Mouse (Mus musculus) gastrocnemius, postnatal 36 days (tissue): ENCODE results near the gene Cyp3a44. TPM values are rescaled to one million over a fixed set of nuclear protein-coding genes. Genes with fewer than 3 reads are reported as not detected.
"Not testable (repeated sequence)": the region's sequence is repeated elsewhere in the genome, so short reads cannot be mapped to it uniquely, and the experiment has no call there.

Source experiments
- DNase-seq, 2 experiments: peaks; one replicate each; pipeline ENCODE4 v3.0.0; 2022
- intact Hi-C: fragments of 180-260 bp; cut with DNase I; formaldehyde crosslinking; loops from one replicate; pipeline ENCODE4 v1.15.1; 2025
- long read RNA-seq, 2 experiments: library from polyadenylated mRNA; stranded (forward); transcript quantifications; one replicate each; pipeline ENCODE4 v2.0.0; 2021
- total RNA-seq, 2 experiments: library from RNA; stranded (reverse); gene quantifications; 2 replicates each; pipeline ENCODE4 v1.2.3; 2021

Gene Cyp3a44
- not detected for total RNA-seq
- long read RNA-seq, experiment 1: 0 reads
- long read RNA-seq, experiment 2: 0 reads

DNA sequence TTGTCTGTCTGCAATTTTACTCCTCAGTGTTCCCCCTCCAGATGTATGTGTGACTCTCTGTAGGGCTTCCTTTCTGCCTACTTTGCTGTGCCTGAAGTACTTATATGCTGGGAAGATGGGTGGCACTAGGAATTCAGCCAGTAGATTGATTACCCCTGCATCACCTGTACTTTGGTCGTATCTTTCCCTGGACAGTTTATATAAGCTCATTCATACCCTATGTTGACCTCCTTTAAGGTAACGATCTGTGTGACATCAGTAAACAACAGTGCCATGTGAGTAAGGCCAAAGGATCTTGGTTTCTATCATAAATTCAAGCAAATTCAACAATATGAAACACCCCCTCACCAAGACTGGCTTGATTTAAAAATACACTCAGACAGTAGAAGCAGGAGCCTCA is at the start of gene Cyp3a44:
Cyp3a44 (minus strand) TSS at position 79 of the 400 bp plus-strand sequence.
- DNase-seq, intact Hi-C loops: not testable (repeated sequence)

DNA sequence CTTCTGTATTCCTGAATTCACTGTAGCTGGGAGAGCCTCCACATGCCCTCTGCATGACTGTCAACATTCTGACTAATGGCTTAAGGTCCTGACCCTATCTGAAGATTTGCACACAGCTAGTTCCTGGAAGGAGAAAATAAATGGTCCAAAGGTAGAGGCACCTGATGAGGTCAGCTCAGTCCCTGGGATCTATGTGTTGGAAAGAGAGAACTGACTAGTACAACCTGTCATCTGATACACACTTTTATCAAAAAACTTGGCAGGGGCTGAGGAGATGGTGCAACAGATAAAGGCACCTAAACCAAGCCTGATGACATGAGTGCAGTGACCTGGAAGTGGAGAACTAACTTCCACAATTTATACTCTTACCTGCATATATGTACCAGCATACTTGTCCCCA is 5.4 kb downstream of the Cyp3a44 start:
- intact Hi-C loops, DNase-seq: not testable (repeated sequence)

DNA sequence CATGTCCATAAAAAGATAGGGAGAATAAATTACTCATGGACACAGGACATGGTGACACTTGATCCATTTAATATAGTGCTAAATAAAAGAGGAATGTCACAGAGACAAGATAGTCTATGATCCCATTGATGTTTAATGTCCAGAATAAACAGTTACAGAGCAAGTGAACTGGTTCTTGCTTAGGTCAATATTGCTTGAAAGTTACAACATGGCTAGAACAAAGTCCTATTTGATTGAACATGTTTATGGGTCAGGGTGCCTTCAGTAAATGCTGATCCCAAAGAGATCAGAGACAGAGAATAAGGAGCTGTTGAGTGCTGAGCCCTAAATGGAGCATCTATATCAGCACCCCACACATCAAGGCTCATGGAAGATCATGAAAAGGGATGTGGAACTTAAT is 12.4 kb downstream of the Cyp3a44 start:
- DNase-seq, intact Hi-C loops: not testable (repeated sequence)

DNA sequence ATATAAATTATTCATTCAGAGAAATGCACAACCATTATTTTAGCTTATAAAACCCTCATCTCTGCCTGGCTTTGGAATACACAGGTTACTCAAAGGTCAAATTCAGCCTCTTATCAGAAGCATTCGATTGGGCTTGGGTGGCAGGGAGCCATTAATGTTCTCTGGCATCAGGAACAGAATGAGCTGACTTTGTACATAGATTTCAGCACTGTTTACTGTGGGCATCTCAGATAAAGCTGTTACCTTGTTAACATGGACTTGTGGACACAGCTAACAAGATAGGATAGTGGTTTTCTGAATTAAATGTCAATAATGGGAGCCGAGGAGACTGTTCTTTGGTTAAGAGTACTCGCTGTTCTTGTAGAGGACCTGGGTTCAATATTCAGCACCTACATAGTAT is 68.2 kb downstream of the Cyp3a44 start:
- intact Hi-C loops, DNase-seq: not testable (repeated sequence)

Other genes with a start within 250 kb of the Cyp3a44 start
- gene Cyp3a41b, start 221.1 kb downstream of the Cyp3a44 start, total RNA-seq: not detected
- not detected for gene Cyp3a41a, start 85.7 kb downstream of the Cyp3a44 start, total RNA-seq
- under 1 TPM in 1 of 2 experiments, not detected in 1; 0.38 TPM for gene Cyp3a11, start 74.1 kb upstream of the Cyp3a44 start, total RNA-seq
- gene Cyp3a25, start 203.7 kb upstream of the Cyp3a44 start, total RNA-seq: under 1 TPM in 1 of 2 experiments, not detected in 1; 0.18 TPM